Mouse (Mus musculus): ENCODE measurements around the gene Acvr1b.

The Acvr1b gene

DNA sequence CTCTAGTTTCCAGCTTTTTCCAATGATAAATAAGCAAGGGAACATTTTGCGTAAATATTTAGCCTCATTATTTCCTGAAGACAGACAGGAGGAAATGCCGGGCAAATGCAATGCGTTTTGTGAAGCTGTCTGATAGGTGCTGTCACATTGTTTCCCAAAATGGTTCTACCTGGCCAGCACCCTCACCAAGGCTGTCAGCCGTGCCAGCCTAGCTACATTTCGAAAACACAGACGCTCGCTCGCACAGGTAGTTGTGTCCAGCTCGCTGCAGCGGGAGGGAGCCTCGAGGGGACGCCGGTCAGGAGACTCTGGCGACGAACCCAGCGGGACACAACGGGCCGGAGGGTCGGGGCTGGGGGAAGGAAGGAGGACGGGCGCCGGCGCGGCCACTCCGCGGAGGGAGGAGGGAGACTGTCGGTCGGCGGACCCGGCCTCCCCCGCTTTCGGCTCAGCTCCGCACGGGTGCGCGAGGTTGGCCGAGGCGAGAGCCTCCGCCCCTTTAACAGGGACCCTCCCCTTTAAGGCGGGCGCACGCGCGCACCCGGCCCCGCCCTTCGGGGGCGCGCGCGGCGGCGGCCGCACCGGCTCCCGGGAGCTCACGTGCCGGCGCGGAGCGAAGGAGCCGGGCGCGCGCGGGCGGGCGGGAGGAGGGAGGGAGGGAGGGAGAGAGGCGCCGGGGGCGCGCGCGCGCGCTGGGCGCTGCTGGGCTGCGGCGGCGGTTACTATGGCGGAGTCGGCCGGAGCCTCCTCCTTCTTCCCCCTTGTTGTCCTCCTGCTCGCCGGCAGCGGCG is at the start of gene Acvr1b:
Gene Acvr1b (plus strand): TSS at position 647 of the 791 bp plus-strand sequence.
- peak; percentile 89 for DNase-seq (ENCODE audit: low spot score)

- DNase-seq (ENCODE audit: low spot score): no peak
Measured at GRCm38 (mm10) chr15:101125561-101125960, 48.3 kb upstream of the Acvr1b start.

DNA sequence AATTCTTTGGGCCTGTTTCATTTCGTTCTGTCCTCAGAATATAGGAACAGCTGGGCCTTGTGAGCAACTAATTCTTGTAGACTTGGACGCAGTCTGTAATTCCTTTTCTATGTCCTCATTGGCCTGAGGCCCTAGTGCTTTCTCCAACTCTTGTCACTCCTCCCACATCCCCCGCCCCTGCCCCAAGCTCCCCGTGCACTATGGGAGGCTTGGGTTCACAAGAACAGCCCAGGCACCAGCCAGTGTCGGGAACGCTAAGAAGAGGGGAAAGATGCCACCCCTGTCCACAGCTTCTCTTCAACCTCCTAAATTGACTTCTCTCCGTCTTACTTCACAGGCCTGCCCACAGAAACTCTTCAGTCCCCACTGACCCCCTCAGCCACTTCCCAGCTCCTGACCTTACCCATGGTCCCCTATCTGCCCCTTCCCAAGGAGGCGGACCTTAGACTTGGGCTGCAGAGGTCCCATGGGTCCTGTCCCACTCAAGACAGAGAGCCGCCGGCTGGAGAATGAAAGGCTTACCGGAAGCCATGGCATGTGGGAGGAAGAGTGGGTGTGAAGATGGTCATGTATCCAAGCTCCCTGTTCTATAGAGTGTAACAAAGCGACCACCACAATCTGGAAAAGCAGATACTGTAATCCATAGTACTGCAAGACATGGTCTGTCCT is 46.9 kb upstream of the Acvr1b start:
- no peak for DNase-seq (ENCODE audit: low spot score)

DNA sequence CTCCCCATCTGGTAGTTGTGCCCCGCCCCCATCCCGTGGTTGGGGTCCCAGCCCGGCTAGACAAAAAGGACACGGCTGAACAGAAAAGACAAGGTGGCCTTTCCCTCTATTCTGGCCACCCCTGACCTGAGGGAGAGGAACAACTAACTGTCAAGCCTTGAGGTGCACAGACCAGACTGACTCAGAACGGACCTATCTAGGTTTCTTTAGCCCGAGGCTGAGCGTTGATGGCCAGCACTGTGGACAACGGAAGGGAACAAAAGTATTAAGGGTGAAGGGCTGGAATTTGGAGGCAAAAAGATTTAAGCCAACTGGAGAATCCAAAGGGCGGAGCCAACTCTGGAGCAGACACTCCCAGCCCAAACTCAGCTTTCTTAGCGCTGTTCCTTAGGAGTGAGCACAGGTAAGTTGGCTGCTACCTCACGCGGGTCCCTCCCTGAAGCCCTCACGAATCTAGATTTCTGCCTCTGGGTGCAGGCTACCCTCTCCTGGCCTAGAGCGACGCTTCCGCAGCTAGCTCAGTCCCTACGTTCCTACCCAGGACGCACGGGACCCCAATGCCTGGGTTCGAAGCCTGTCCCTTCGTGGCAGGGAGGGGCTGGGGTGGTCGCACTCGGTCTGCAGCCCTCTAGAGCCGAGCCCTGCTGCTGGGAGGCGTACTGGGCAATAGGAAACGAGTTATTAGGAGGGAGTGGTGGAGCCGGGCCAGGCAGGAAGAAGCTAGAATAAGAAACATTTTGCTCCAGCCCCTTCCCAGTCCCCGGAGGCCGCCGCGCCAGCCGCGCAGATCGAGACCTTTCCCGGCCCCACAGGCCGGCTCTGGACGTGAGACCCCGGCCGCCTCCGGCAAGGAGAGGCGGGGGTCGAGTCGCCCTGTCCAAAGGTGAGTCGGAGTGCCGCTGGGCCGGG is 45.4 kb upstream of the Acvr1b start, which contains the start of gene Acvrl1:
Gene Acvrl1 (plus strand): TSS at position 342 of the 909 bp plus-strand sequence.
- DNase-seq (ENCODE audit: low spot score): peak; percentile 34

DNA sequence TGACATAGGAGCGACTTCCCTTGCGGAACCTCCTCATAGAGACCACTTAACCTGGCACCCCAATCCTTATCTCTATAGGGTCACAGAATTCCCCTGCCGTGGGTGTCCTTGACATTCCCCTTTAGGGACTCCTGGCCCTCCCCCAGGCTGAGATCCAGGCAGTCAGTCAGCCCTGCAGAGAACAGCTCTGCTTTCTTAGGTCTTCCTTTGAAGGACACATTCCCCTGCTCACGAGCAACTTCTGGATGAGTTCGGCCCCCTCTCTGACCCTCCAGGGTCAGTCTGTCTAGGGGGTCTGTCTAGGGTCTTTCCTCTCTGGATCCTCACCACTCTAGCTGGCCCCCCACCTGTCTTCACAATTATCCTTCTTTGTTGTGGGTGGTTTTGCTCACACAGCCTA is 44.5 kb upstream of the Acvr1b start:
- no peak for DNase-seq (ENCODE audit: low spot score)

- DNase-seq (ENCODE audit: low spot score): no peak
Measured at GRCm38 (mm10) chr15:101131498-101131897, 42.4 kb upstream of the Acvr1b start.

DNA sequence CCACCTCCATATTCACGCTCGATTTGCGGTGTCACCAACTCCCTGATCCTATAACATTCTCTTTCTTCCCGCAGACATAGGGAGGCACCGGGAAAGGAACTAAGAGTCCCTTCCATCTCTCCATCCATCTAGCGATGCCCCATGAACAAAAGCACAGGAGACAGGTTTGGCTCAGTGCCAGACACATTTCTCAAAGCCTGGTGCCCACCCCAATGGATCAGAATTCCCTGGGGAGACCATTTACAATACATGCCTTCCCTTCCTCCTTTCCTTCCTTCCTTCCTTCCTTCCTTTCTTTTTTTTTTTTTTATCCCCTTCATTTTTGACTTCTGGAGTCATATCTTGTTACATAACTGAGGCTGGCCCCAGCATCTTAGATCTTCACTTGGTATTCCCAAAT is 41.8 kb upstream of the Acvr1b start:
- no peak for DNase-seq (ENCODE audit: low spot score)

- no peak for DNase-seq (ENCODE audit: low spot score)
Measured at GRCm38 (mm10) chr15:101132761-101133160, 41.1 kb upstream of the Acvr1b start.

- peak; percentile 47 for DNase-seq (ENCODE audit: low spot score)
Measured at GRCm38 (mm10) chr15:101133993-101134704, 39.7 kb upstream of the Acvr1b start.

GRCm38 (mm10) chr15:101135405-101135804 is 38.5 kb upstream of the Acvr1b start:
- DNase-seq (ENCODE audit: low spot score): no peak

GRCm38 (mm10) chr15:101137455-101137854 is 36.4 kb upstream of the Acvr1b start:
- DNase-seq (ENCODE audit: low spot score): no peak

GRCm38 (mm10) chr15:101138675-101139074 is 35.2 kb upstream of the Acvr1b start:
- DNase-seq (ENCODE audit: low spot score): no peak

DNA sequence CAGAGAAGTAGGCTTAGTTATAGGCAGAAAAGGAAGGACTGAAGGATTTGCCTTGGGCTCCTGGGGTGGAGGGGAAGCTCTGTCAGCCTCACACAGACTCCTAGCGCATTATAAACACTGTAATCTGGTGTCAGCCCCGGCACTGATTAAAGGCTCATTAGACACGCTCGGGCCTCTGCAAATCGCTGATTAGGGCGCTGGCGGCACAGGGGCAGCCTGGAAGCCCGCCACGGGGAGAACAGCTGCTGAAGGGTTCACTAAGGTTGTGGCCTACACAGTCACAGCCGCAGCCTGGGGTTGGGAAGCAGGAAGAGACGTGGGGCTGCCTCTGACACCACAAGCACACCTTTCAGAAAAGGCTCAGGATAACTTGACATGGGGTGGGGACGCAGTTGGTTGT is 34.0 kb upstream of the Acvr1b start:
- DNase-seq (ENCODE audit: low spot score): peak; percentile 55

DNA sequence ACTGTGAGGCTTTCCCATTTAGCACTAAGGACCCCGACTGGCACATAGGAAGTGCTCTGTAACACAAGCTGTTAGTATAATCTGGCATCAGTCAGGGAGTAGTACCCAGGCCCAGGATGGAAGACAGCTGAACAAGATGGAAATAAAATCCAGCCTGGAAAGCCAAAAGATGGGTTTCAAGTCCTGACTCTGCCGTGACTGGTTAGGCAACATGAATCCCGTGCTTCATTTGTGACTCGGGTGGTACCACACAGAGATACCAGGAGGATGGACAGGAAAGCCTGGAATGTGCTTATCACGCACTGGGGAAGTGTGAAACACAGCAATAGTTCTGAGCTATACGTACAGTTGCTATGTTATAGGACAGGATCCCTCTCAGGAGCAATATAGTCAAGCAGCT is 33.3 kb upstream of the Acvr1b start:
- no peak for DNase-seq (ENCODE audit: low spot score)

DNA sequence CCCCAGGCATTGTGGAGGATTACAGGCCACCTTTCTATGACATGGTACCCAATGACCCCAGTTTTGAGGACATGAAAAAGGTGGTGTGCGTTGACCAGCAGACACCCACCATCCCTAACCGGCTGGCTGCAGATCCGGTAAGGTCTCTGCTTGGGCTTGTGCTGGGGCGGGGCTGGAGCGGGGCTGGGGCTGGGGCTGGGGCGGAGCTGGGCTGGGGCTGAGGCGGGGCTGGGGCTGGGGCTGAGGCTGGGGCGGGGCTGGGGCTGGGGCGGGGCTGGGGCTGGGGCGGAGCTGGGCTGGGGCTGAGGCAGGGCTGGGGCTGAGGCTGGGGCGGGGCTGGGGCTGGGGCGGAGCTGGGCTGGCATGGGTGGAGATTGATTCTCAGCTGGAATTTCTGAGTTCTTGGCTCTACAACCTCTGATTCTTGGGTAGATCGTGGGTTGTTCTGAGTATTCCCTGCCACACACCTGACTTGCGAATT is 32.8 kb upstream of the Acvr1b start:
- peak; percentile 49 for DNase-seq (ENCODE audit: low spot score)

DNA sequence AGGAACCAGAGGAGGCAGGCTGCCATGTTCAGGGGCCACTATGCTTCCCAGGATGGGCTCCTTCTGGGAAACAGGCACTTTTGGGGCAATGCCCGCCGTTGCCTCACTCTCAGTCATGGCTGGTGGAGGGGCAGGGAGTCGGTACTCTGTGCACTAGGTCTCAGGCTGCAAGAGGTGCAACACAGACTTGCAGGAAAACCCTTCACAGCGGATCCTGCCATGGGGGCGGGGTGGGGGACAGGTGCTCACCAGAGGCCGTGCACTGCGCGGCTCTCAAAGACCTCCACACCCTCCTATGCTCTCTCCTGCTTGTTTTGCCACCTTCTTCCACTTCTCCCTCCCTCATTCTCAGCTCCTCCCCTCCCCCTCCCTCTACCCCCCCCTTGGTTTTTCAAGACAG is 31.2 kb upstream of the Acvr1b start:
- no peak for DNase-seq (ENCODE audit: low spot score)

GRCm38 (mm10) chr15:101143494-101143893 is 30.4 kb upstream of the Acvr1b start:
- DNase-seq (ENCODE audit: low spot score): peak; percentile 59

- DNase-seq (ENCODE audit: low spot score): no peak
Measured at GRCm38 (mm10) chr15:101144176-101144575, 29.7 kb upstream of the Acvr1b start.

DNA sequence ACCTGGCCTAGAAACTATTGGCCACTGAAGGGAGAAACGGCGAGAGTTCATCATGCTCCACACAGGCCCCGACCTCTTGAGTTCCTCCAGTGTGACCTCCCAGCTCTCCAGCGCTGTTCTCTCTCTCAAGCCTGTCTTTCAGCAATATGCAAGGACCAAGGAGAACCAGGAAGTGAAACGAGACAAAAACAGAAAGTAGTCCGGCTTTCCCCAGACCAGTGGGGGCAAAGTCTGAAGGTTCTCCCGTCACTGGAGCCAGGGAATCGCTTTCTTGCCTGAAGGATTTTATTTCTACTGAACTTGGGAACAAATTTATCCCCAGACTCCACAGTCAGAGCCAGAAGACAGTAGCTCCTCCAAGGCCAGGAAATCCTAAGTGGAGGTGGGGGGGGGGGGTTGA is 29.1 kb upstream of the Acvr1b start:
- DNase-seq (ENCODE audit: low spot score): no peak

DNA sequence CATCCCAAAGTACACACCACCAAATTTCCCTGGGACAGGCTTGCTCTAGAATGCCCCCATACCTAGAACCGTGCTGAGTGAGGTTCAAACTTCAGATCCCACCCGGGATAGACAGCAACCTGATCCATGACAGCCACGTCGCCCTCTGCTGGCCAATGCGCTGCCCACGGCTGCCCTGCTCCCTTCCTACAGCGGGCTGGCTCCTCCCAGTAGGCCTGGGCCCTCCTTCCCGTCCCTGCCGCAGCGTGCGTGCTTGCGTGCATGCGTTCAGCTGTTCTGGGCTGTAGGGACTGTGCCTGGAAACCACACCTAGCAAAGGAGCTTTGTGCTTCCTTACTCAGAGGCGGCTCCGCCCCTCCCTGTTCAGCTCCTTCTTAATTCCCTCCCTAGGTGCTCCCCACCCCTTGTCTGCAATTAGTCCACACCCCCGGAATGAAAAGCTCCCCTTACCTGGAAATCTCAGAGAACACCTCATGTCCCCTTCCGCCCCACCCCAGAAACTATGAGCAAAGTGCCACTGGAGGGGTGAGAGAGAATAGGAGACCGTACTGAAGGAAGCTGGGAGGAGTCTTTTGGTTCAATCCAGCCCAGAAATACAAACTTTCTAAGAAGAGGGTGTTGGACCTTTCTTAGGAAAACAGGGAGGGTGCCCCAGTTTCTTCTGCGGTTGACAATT is 28.3 kb upstream of the Acvr1b start:
- peak; percentile 99 for DNase-seq (ENCODE audit: low spot score)

Measured in embryo, embryonic 10 days (tissue).